Mouse (Mus musculus): ENCODE results near the gene Igf1r. TPM values are rescaled to one million over a fixed set of nuclear protein-coding genes. Genes with fewer than 3 reads are reported as not detected.

The Igf1r gene
- total RNA-seq, 2 experiments from 2014 or later, result 39.0 to 41.0 TPM

DNA sequence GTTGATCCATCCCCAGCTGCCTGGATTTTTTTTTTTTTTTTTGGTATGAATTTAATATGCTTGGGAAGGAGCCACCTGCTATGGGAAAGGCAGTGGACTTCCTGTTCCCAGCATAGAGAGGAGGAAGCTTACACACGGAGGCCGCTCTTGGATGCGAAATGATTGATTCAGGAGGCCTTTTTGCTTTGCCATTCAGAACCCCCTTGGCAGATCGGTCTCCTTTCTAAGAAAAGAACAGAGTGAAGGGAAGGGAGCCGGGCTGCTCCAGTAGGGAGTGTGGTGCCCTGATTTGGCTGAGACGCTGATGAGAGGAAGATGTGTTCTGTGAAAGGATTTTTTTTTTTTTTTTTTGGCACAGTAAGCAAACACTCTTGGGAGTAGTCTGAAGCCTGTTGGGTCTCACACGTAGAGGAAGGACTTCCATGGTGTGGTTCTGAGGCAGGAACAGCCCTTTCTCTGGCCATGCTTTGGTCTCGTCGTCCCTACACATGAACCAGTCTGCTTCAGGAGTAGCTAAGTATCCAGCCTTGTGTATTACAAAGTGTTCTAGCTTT is 269.1 kb downstream of the Igf1r start:
- DNase-seq (ENCODE audit: low spot score in 2 of 2), result peak; percentile 30 to 54

DNA sequence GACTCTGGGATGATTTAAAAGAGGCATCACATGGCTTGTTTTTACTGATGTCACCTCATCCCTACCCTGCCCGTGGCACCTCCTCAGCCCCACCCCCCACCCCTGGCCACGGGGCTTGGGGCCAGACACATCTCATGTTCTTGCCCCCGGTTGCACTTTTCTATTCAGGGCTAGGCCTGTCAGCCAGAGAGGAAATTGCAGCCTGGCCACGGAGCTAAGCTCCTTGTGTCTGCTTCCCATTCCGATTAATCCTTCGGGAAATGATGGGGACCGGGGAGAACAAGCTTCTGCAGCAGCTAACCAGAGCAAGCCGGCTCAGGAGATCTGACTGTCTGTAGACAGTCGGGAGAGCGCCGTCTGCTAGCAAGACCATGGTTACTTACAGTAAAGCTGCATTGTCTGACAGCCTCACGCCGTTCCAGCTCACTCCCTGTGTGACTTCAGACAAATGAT is 270.8 kb downstream of the Igf1r start:
- no peak for DNase-seq (ENCODE audit: low spot score in 2 of 2)

- no peak for DNase-seq (ENCODE audit: low spot score in 2 of 2)
Measured at GRCm38 (mm10) chr7:68224006-68224405, 271.4 kb downstream of the Igf1r start.

- no peak for DNase-seq (ENCODE audit: low spot score in 2 of 2)
Measured at GRCm38 (mm10) chr7:68225427-68226054, 272.9 kb downstream of the Igf1r start.

GRCm38 (mm10) chr7:68227021-68227420 is 274.4 kb downstream of the Igf1r start:
- DNase-seq (ENCODE audit: low spot score in 2 of 2), result no peak

DNA sequence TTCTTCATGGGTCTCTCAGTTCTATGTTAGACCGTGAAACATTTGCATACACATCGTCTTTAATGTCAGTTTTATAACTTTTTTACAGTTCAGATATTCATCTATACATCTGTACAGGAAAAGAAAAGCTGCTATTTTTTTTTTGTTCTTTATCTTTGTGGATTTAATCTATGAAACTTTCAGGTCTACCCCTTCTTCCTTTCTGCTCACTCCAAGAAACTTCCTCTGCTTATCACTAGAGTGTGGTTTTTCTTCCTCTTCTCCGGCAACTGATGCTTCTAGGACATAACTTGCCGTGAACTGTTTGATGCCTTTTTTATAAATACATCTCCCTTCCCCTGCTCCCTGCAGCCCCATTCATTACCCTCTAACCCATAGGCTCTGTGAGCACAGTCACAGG is 275.0 kb downstream of the Igf1r start:
- DNase-seq (ENCODE audit: low spot score in 2 of 2), result no peak

- no peak for DNase-seq (ENCODE audit: low spot score in 2 of 2)
Measured at GRCm38 (mm10) chr7:68228491-68228890, 275.9 kb downstream of the Igf1r start.

- no peak for DNase-seq (ENCODE audit: low spot score in 2 of 2)
Measured at GRCm38 (mm10) chr7:68230831-68231230, 278.2 kb downstream of the Igf1r start.

GRCm38 (mm10) chr7:68232521-68232920 is 279.9 kb downstream of the Igf1r start:
- no peak for DNase-seq (ENCODE audit: low spot score in 2 of 2)

GRCm38 (mm10) chr7:68233619-68234223 is 281.1 kb downstream of the Igf1r start:
- DNase-seq (ENCODE audit: low spot score in 2 of 2), result no peak

- no peak for DNase-seq (ENCODE audit: low spot score in 2 of 2)
Measured at GRCm38 (mm10) chr7:68236817-68237216, 284.2 kb downstream of the Igf1r start.

DNA sequence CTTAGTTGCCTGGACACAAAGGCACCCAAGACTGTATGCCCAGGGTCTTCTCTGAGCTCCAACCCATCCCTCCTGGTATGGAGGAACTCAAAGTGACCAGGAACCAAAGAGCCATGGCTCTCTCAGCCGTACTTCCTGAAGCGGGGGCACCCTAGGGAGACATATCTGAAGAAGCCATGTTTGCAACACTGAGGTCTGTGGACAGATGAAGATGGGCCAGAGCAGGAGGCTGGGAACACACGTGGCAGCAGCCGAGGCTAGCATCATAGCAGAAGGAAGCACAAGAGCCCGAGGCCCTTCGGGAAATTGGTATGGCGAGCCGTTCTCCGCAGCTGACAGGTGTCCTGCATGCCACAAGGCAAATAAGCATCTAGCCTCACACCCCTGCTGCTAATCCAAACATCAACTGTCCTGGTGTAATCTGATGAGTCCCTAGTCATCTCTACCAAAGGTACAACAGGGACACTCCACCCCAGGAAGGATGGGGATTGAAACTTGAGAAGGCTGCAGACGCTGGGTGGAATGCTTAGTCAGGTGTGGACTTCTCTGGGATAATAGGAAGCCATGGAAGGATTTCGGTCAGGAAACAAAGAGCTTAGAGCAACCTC is 286.7 kb downstream of the Igf1r start:
- no peak for DNase-seq (ENCODE audit: low spot score in 2 of 2)

DNA sequence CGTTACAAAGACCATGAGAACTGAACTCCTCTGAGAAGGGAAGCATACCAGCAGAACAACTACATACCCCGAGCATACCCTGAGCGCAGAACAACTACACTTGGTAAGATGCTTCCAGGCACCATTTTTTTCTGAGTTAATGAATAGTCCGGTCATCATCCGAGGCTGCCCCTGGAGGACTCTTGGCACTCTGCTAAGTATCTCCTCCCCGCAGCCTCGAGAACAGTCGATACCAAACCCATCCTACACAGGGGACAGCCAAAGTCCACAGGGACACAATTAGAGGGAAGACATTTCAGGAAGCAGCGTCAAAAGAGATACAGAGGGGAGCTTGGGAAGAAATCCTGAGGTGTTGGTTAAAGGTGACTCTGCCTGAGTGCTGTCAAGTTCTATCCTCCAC is 288.6 kb downstream of the Igf1r start:
- DNase-seq (ENCODE audit: low spot score in 2 of 2), result no peak

DNA sequence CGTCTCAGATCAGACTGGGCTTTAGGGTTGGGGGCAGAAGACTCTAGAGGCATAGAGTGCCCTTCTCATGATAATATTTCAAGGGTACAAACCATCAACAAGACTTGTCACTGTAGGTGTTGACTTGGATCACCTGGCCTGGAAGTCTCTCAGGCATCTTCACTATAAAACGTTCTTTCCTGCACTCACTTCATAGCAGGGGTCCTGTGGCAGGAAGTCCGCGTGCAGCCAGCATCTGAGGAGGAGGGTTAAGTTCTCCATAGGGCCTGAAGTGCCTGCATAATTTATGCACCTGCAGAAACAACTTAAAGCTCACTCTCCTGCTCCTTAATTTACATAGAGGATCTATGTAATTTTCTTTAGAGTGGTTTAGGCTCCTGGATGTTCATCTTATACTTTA is 293.1 kb downstream of the Igf1r start:
- no peak for DNase-seq (ENCODE audit: low spot score in 2 of 2)

GRCm38 (mm10) chr7:68246249-68246648 is 293.6 kb downstream of the Igf1r start:
- DNase-seq (ENCODE audit: low spot score in 2 of 2), result no peak

DNA sequence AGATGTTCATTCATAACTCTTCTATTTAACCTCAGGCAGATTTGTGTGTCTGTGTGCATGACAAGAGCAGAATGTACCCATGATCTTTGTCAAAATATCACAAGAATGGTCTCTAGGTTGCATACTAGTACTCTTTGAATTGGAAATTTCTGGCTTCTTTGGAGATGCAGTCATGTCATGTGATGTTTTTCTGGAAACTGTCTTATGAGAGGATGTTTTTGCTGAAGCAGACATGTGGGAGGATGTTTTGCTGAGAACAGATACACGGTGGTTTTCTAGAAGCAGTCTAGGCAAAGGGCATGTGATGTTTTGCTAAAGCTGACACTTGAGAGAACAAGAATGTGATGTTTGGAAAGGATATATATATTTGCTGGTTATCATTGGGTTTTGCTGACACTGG is 297.8 kb downstream of the Igf1r start:
- DNase-seq (ENCODE audit: low spot score in 2 of 2), result no peak

- no peak for DNase-seq (ENCODE audit: low spot score in 2 of 2)
Measured at GRCm38 (mm10) chr7:68250902-68251301, 298.3 kb downstream of the Igf1r start.

DNA sequence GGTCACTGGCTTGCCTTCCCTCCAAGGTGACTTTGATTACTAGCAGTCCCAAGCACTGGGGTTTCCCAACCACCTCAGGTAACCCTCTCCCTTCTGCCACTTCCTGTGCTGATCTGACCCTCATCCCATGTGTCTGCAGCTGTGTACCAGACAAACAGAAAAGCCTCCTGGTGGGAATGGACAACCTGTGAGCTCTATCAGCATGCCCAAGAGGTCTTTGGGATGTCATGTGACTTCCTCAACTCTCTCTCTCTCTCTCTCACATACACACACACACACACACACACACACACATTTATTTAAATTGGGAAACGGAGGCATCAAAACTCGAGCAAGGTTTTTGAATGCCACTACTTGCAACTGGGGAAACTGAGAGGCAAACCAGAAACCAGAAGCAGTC is 305.1 kb downstream of the Igf1r start:
- no peak for DNase-seq (ENCODE audit: low spot score in 2 of 2)

GRCm38 (mm10) chr7:68258326-68259150 is 305.9 kb downstream of the Igf1r start:
- DNase-seq (ENCODE audit: low spot score in 2 of 2), result no peak

GRCm38 (mm10) chr7:68259523-68260081 is 307.0 kb downstream of the Igf1r start:
- DNase-seq (ENCODE audit: low spot score in 2 of 2), result no peak

- no peak for DNase-seq (ENCODE audit: low spot score in 2 of 2)
Measured at GRCm38 (mm10) chr7:68262612-68263200, 310.1 kb downstream of the Igf1r start.
